Mouse (Mus musculus) forebrain, embryonic 13.5 days (tissue): ENCODE measurements around the gene Selenov. TPM values are rescaled to one million over a fixed set of nuclear protein-coding genes. Genes with fewer than 3 reads are reported as not detected.

ENCODE experiments used
- ATAC-seq: fragments of 200-750 bp; cut with Nextera tagmentation; 2 replicates; pipeline ENCODE4 v1.8.0; 2017
- H3K27ac ChIP-seq: fragments of 300-500 bp; sonication (generic); 2 replicates; pipeline ENCODE4 v1.5.1; 2015; ENCODE audit warnings: inconsistent platforms, mild to moderate bottlenecking, moderate library complexity
- H3K27me3 ChIP-seq: fragments of 300-500 bp; sonication (generic); 2 replicates; pipeline ENCODE4 v1.6.1; 2015; ENCODE audit warnings: mild to moderate bottlenecking, inconsistent platforms
- H3K36me3 ChIP-seq: fragments of 300-500 bp; sonication (generic); 2 replicates; pipeline ENCODE4 v1.6.1; 2015; ENCODE audit warnings: mild to moderate bottlenecking, inconsistent platforms; ENCODE audit not compliant: poor library complexity, severe bottlenecking
- H3K4me1 ChIP-seq: fragments of 300-500 bp; sonication (generic); 2 replicates; pipeline ENCODE4 v1.6.1; 2015; ENCODE audit warnings: inconsistent platforms
- H3K4me2 ChIP-seq: fragments of 300-500 bp; sonication (generic); 2 replicates; pipeline ENCODE4 v1.6.1; 2015; ENCODE audit warnings: inconsistent platforms, mild to moderate bottlenecking, moderate library complexity
- H3K4me3 ChIP-seq: fragments of 300-500 bp; sonication (generic); 2 replicates; pipeline ENCODE4 v1.5.1; 2015; ENCODE audit warnings: mild to moderate bottlenecking, inconsistent platforms
- H3K9ac ChIP-seq: fragments of 300-500 bp; sonication (generic); 2 replicates; pipeline ENCODE4 v1.6.1; 2015; ENCODE audit warnings: mild to moderate bottlenecking, inconsistent platforms
- H3K9me3 ChIP-seq: fragments of 300-500 bp; sonication (generic); replicated peaks from 2 replicates; pipeline ENCODE4 v1.6.1; 2016; ENCODE audit warnings: inconsistent platforms
- WGBS: fragments of 180-500 bp; shearing (Covaris S2); methylation state at CpG from one replicate; pipeline ENCODE4 v1.1.7; 2015; 5-methylcytosine and 5-hydroxymethylcytosine counted together
- polyA plus RNA-seq: library from polyadenylated mRNA; unstranded; fragments of >200 nt; fragmentation: Nextera tagmentation; extraction: Ambion mirVana; gene quantifications from 2 replicates; pipeline ENCODE4 v1.2.1, GENCODE M21; 2015

The Selenov gene
- polyA plus RNA-seq, result 0.33 and 0.39 TPM in 2 replicates

DNA sequence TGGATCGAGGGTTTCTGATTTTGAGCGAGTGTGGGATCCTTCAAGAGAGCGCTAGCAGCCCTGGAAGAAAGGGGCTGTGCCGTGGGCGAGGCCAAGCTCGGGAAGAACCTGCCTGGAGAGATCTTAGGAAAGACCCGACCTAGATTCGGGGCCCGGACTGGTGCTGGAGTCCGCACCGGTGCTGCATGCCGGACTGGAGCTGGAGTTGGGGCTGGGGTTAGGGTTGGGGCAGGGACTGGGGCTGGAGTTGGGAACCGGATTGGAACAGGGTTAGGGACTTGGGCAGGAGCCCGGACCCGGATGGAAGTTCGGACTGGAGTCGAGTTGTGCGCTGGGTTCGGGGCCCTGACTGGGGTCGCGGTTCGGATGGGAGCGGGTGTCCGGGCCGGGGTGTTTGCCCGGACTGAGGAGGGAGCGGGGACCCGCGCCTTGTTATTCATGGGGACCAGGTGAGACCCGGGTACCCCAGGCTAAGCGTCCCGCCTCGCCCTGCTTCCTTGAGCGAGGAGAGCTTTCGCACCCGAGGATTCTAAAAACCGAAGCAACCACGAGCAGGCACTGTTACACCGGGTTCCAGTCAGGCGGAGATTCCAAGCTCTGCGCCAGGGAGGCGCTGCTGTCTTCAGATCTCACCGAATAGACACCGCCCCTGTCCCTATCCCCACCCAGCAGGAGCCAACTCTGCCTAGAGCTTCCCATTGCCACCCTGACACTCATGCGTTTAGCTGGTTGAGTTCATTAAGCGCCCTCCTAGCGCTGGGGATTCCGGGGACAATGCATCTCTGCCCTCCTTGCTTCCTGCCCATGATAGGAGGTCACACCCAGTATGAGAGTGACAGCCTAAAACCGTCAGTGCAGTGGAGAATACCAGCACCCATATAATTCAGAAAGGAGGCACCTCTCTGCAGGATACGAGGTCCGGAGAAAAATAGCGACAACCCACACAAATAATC is at the start of gene Selenov:
Gene Selenov (minus strand): TSS at position 549 of the 953 bp plus-strand sequence.
- peak within 1 kb of the TSS; percentile 45 for H3K9ac ChIP-seq
- 2% methylated on average over 52 of the region's 52 CpGs for WGBS
- H3K27me3 ChIP-seq, result peaks cover 91% of the 10 kb centered on the region
- peaks cover 25% of the 10 kb centered on the region for H3K4me1 ChIP-seq
- H3K4me3 ChIP-seq, result peak within 1 kb of the TSS; percentile 28
- H3K36me3 ChIP-seq, result 0 out of 2 replicates have a peak, but pooled peaks cover 2% of the 10 kb centered on the region
- no peak within 1 kb of the TSS for H3K27ac ChIP-seq
- no peaks in the 10 kb centered on the region for H3K9me3 ChIP-seq
- ATAC-seq, result peak; percentile 23; the same call in 1 of the 2 replicates
- peak within 1 kb of the TSS; percentile 53 for H3K4me2 ChIP-seq

DNA sequence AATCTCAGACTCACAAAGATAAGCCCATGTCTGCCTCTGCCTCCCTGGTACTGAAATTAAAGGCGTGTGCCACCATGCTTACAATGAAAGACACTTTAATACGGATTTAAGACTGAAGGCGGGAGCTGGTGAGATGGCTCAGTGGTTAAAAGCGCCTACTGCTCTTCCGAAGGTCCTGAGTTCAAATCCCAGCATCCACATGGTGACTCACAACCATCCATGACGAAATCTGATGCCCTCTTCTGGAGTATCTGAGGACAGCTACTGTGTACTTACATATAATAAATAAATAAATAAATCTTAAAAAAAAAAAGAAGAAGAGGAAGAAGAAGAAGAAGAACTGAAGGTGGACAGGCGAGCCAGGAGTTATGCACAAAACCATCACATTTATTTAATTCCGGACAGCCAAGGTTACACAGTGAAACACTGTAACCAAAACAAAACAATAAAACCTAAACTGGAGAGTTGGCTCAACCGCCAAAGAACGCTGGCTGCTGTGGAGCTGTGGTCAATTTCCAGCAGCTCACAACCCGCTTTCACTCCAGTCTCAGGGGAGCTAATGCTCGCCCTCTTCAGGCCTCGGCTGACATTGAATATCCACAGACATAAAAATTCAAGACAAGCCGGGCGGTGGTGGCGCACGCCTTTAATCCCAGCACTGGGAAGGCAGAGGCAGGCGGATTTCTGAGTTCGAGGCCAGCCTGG is 48.4 kb upstream of the Selenov start:
- H3K9ac ChIP-seq, result peak overlapping the region; percentile 97
- no peaks in the 10 kb centered on the region for H3K27me3 ChIP-seq
- peak overlapping the region; percentile 84; the same call in 1 of the 2 replicates for H3K27ac ChIP-seq
- H3K36me3 ChIP-seq, result peaks cover 11% of the 10 kb centered on the region
- peaks cover 22% of the 10 kb centered on the region for H3K4me1 ChIP-seq
- 81% methylated on average over 19 of the region's 19 CpGs for WGBS
- no peaks in the 10 kb centered on the region for H3K9me3 ChIP-seq
- H3K4me3 ChIP-seq, result peak overlapping the region; percentile 96
- H3K4me2 ChIP-seq, result peak overlapping the region; percentile 90
- no peak for ATAC-seq

- peak within 1 kb of the TSS; percentile 84 for H3K27ac ChIP-seq
- H3K4me3 ChIP-seq, result peak within 1 kb of the TSS; percentile 96
- H3K27me3 ChIP-seq, result no peaks in the 10 kb centered on the region
- WGBS, result under 1% methylated on average over 77 of the region's 77 CpGs
- ATAC-seq, result peak; percentile 99
- H3K9ac ChIP-seq, result peak within 1 kb of the TSS; percentile 97
- peaks cover 22% of the 10 kb centered on the region for H3K4me1 ChIP-seq
- peak within 1 kb of the TSS; percentile 90 for H3K4me2 ChIP-seq
- no peaks in the 10 kb centered on the region for H3K9me3 ChIP-seq
- peaks cover 11% of the 10 kb centered on the region for H3K36me3 ChIP-seq
Measured at GRCm38 (mm10) chr7:28338108-28338998, 47.4 kb upstream of the Selenov start, which contains the start of gene Supt5. Gene Supt5, minus strand, starts transcription at chr7:28338746.

- no peak for ATAC-seq
- Histone ChIP-seq H3K27me3 (no peaks in the 10 kb centered on the region), H3K9ac (0 out of 2 replicates have a peak overlapping the region, but pooled peaks have one; percentile 13), H3K4me1 (peaks cover 22% of the 10 kb centered on the region), H3K9me3 (no peaks in the 10 kb centered on the region), H3K4me2 (no peak overlapping the region), H3K36me3 (peaks cover 25% of the 10 kb centered on the region), H3K27ac (no peak overlapping the region), H3K4me3 (no peak overlapping the region)
- WGBS, result 86% methylated on average over 2 of the region's 2 CpGs
Measured at GRCm38 (mm10) chr7:28335471-28335870, 44.5 kb upstream of the Selenov start.

DNA sequence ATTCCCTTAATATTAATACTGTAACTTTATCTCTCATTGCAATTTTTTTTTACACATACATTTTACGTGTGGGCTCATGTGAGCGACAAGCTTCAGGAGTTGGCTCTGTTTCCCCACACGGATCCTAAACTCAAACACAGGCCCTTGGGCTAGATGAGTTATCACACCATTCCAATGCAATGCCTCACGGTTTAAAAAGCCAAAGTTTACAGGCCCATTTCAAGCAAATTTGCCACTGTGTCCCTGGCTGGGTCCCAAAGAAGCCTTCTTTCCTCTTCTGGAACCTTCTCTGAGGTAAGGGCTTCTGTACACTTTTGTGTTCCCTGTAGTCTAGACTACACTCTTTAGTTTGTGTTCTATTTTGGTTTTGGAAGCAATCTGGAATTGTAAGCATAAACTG is 43.5 kb upstream of the Selenov start:
- H3K36me3 ChIP-seq, result peaks cover 35% of the 10 kb centered on the region
- H3K4me1 ChIP-seq, result peaks cover 22% of the 10 kb centered on the region
- no peaks in the 10 kb centered on the region for H3K27me3 ChIP-seq
- WGBS, result 97% methylated on average over 4 of the region's 4 CpGs
- no peak overlapping the region for H3K9ac ChIP-seq
- no peak overlapping the region for H3K4me2 ChIP-seq
- no peak overlapping the region for H3K4me3 ChIP-seq
- H3K9me3 ChIP-seq, result no peaks in the 10 kb centered on the region
- no peak overlapping the region for H3K27ac ChIP-seq
- ATAC-seq, result no peak

DNA sequence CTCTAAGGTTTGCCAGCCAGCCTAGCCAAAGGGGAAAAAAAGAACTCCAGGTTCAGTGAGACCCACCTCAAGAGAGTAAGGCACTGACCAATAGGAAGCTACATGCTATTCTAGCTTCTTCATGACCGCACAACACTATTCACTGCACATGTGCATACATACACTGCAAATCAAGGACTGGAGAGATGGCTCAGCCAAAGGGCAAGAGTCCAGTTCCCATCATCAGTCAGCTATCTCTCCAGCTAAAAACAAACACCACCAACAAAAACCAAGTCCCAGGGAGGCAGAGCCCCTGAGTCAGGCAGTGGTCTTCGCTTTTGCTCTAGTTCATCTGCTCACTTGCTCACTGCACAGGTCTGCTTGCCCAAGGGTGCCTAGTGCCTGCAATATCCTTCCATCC is 37.3 kb upstream of the Selenov start:
- H3K36me3 ChIP-seq, result peaks cover 87% of the 10 kb centered on the region
- ATAC-seq, result no peak
- H3K27me3 ChIP-seq, result no peaks in the 10 kb centered on the region
- H3K4me3 ChIP-seq, result no peak overlapping the region
- no peak overlapping the region for H3K4me2 ChIP-seq
- no peaks in the 10 kb centered on the region for H3K4me1 ChIP-seq
- no peak overlapping the region for H3K9ac ChIP-seq
- no peak overlapping the region for H3K27ac ChIP-seq
- H3K9me3 ChIP-seq, result no peaks in the 10 kb centered on the region
- WGBS, result 97% methylated on average over 2 of the region's 2 CpGs

- H3K36me3 ChIP-seq, result peaks cover 100% of the 10 kb centered on the region
- no peaks in the 10 kb centered on the region for H3K4me1 ChIP-seq
- H3K4me2 ChIP-seq, result no peak overlapping the region
- 83% methylated on average over 4 of the region's 4 CpGs for WGBS
- H3K4me3 ChIP-seq, result no peak overlapping the region
- H3K9me3 ChIP-seq, result no peaks in the 10 kb centered on the region
- no peak overlapping the region for H3K9ac ChIP-seq
- no peaks in the 10 kb centered on the region for H3K27me3 ChIP-seq
- ATAC-seq, result no peak
- H3K27ac ChIP-seq, result no peak overlapping the region
Measured at GRCm38 (mm10) chr7:28326457-28326856, 35.5 kb upstream of the Selenov start.

GRCm38 (mm10) chr7:28325293-28325692 is 34.3 kb upstream of the Selenov start:
- H3K4me2 ChIP-seq, result no peak overlapping the region
- no peaks in the 10 kb centered on the region for H3K27me3 ChIP-seq
- no peak overlapping the region for H3K9ac ChIP-seq
- H3K4me3 ChIP-seq, result no peak overlapping the region
- 92% methylated on average over 8 of the region's 8 CpGs for WGBS
- no peak for ATAC-seq
- no peaks in the 10 kb centered on the region for H3K4me1 ChIP-seq
- H3K9me3 ChIP-seq, result no peaks in the 10 kb centered on the region
- H3K27ac ChIP-seq, result no peak overlapping the region
- H3K36me3 ChIP-seq, result peaks cover 100% of the 10 kb centered on the region

DNA sequence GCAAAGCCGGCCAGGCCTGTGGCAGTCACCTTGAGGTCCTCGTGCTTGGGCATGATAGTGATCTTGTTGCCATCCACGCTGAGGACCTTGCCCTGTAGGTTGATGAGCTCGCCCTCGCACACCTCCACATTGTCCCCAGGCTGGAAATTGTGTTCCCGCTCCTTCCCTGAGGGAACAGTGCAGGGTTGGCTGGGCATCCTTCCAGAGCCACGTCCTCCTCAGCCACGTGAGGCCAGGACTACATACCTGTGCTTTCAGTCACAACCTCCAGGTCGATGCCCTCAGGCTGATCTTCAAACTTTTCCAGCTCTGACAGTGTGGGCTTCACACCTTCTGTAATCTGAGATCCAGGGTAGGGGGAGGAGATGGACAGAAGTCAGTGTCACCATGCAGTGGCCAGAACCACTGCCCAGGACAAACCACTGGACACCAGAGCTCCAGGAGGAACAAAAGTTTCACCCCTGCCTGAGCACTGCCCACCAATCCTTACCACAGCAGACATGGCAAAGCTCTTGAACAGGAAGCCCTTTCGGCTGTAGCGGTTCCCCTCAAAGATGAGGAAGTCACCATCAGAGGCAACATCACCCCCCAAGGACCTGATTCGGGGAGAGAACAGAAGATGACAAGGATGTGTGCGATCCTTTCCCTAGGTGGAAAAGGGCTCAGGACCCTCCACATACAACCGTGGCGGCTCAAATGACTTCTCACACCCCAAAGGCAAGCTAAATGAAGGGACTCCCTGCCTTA is 31.2 kb upstream of the Selenov start:
- Histone ChIP-seq H3K36me3 (peaks cover 100% of the 10 kb centered on the region), H3K27me3 (no peaks in the 10 kb centered on the region), H3K4me1 (no peaks in the 10 kb centered on the region), H3K4me3 (no peak overlapping the region), H3K9me3 (no peaks in the 10 kb centered on the region), H3K27ac (no peak overlapping the region), H3K9ac (no peak overlapping the region), H3K4me2 (no peak overlapping the region)
- no peak for ATAC-seq
- 94% methylated on average over 15 of the region's 15 CpGs for WGBS

- Histone ChIP-seq H3K36me3 (peaks cover 100% of the 10 kb centered on the region), H3K9ac (no peak overlapping the region), H3K4me1 (no peaks in the 10 kb centered on the region), H3K9me3 (no peaks in the 10 kb centered on the region), H3K27me3 (no peaks in the 10 kb centered on the region), H3K4me2 (no peak overlapping the region), H3K4me3 (no peak overlapping the region), H3K27ac (no peak overlapping the region)
- 94% methylated on average over 17 of the region's 17 CpGs for WGBS
- ATAC-seq, result no peak
Measured at GRCm38 (mm10) chr7:28318714-28319113, 27.7 kb upstream of the Selenov start.

- Histone ChIP-seq H3K9me3 (no peaks in the 10 kb centered on the region), H3K36me3 (peaks cover 93% of the 10 kb centered on the region), H3K27ac (no peak overlapping the region), H3K4me3 (no peak overlapping the region), H3K27me3 (no peaks in the 10 kb centered on the region), H3K4me2 (no peak overlapping the region), H3K9ac (no peak overlapping the region), H3K4me1 (no peaks in the 10 kb centered on the region)
- 88% methylated on average over 3 of the region's 3 CpGs for WGBS
- no peak for ATAC-seq
Measured at GRCm38 (mm10) chr7:28318036-28318435, 27.1 kb upstream of the Selenov start.
